Mouse (Mus musculus) ES-E14 (cell line): Measurements from ENCODE around the gene Atp6v0a1. TPM values are rescaled to one million over a fixed set of nuclear protein-coding genes. Genes with fewer than 3 reads are reported as not detected.

Experiments used
- DNase-seq: peaks from one replicate; pipeline ENCODE4 v3.0.0-alpha.2; 2013; ENCODE audit warnings: low read depth, low spot score
- H3K27ac ChIP-seq: 2 replicates; pipeline ENCODE4 v1.5.1; 2012; ENCODE audit warnings: low read depth, mild to moderate bottlenecking, low read length, moderate library complexity, mixed read lengths; ENCODE audit not compliant: poor library complexity, insufficient read depth, severe bottlenecking
- H3K36me3 ChIP-seq: 2 replicates; pipeline ENCODE4 v1.6.1; 2012; ENCODE audit warnings: mild to moderate bottlenecking, low read length, moderate library complexity, mixed read lengths; ENCODE audit not compliant: control insufficient read depth, poor library complexity, insufficient read depth, severe bottlenecking
- H3K4me1 ChIP-seq, 2 experiments: fragments of 150-350 bp in 1 of 2; sonication (generic) in 1 of 2; 2 replicates each; pipeline ENCODE4 v1.6.1; 2012; ENCODE audit warnings: low read length in 2 of 2, mild to moderate bottlenecking in 1 of 2, mixed read lengths in 1 of 2; ENCODE audit not compliant: control insufficient read depth in 2 of 2, insufficient read depth in 2 of 2, poor library complexity in 1 of 2
- H3K4me3 ChIP-seq, 2 experiments: fragments of 150-350 bp in 1 of 2; sonication (generic) in 1 of 2; 2 replicates each; pipeline ENCODE4 v1.5.1; 2012; ENCODE audit warnings: low read length in 2 of 2, low read depth in 1 of 2, mild to moderate bottlenecking in 1 of 2, mixed read lengths in 1 of 2; ENCODE audit not compliant: insufficient read depth in 1 of 2, poor library complexity in 1 of 2, severe bottlenecking in 1 of 2
- H3K9ac ChIP-seq: 2 replicates; pipeline ENCODE4 v1.6.1; 2012; ENCODE audit warnings: low read depth, mild to moderate bottlenecking, low read length, mixed read lengths; ENCODE audit not compliant: poor library complexity, insufficient read depth, severe bottlenecking
- H3K9me3 ChIP-seq: fragments of 150-350 bp; sonication (generic); 2 replicates; pipeline ENCODE4 v1.6.1; 2012; ENCODE audit warnings: low read depth, mild to moderate bottlenecking, low read length; ENCODE audit not compliant: control insufficient read depth, insufficient read depth
- CHD2 ChIP-seq: IDR thresholded peaks from 2 replicates; pipeline ENCODE4 v1.6.1; 2014; ENCODE audit warnings: mild to moderate bottlenecking, low read depth, low read length, inconsistent platforms
- HCFC1 ChIP-seq: IDR thresholded peaks from 2 replicates; pipeline ENCODE4 v1.6.1; 2012; ENCODE audit warnings: low read length, inconsistent platforms, borderline replicate concordance; ENCODE audit not compliant: insufficient read depth
- MAFK ChIP-seq: IDR thresholded peaks from 2 replicates; pipeline ENCODE4 v1.6.1; 2014; ENCODE audit warnings: mild to moderate bottlenecking, low read depth, low read length, inconsistent platforms; ENCODE audit not compliant: insufficient read depth
- ZC3H11A ChIP-seq: IDR thresholded peaks from 2 replicates; pipeline ENCODE4 v1.6.1; 2012; ENCODE audit warnings: low read depth, mild to moderate bottlenecking, inconsistent platforms, low read length, borderline replicate concordance
- ZNF384 ChIP-seq: IDR thresholded peaks from 2 replicates; pipeline ENCODE4 v1.6.1; 2012; ENCODE audit warnings: low read depth, low read length, inconsistent platforms
- in situ Hi-C, 2 experiments: fragments of 600-800 bp; cut with MboI; formaldehyde crosslinking; loops; one replicate each; pipeline ENCODE4 v1.15.1; 2025; ENCODE audit warnings: low sequenced_read_pairs in 2 of 2, inconsistent platforms in 1 of 2; ENCODE audit not compliant: unreplicated experiment in 2 of 2
- total RNA-seq: library from RNA; depleted of rRNA; stranded (reverse); fragments of 300-350 nt; gene quantifications from 2 replicates; pipeline ENCODE4 v1.2.3, GENCODE M21; 2012

The Atp6v0a1 gene
- total RNA-seq, 1 experiment, result 38.1 TPM

- H3K9ac ChIP-seq, result no peak overlapping the region
- no peaks in the 10 kb centered on the region for H3K36me3 ChIP-seq
- no peak overlapping the region for H3K4me3 ChIP-seq
- DNase-seq, result no peak
- in situ Hi-C loops, result loop anchor here (5.0 to 10.0 kb wide), 2 partner anchors 74 to 81 kb away; no protein-coding TSS in a partner anchor
- H3K27ac ChIP-seq, result no peak overlapping the region
- H3K4me1 ChIP-seq, result peaks cover 0 to 3% of the 10 kb centered on the region in 2 experiments; a peak in 1 of 4 replicates
- TF ChIP-seq ZNF384, result no peak
- no peak for TF ChIP-seq MAFK
- TF ChIP-seq HCFC1, result no peak
- no peak for TF ChIP-seq CHD2
- no peak for TF ChIP-seq ZC3H11A
- no peaks in the 10 kb centered on the region for H3K9me3 ChIP-seq
These were observed 25.5 kb upstream of the Atp6v0a1 start for GRCm38 (mm10) chr11:100983778-100984131.

GRCm38 (mm10) chr11:100985607-100986006 lies 23.6 kb upstream of the Atp6v0a1 start:
- Histone ChIP-seq H3K9me3 (no peaks in the 10 kb centered on the region), H3K36me3 (no peaks in the 10 kb centered on the region), H3K27ac (no peak overlapping the region), H3K9ac (no peak overlapping the region), H3K4me3 (no peak overlapping the region), H3K4me1 (peaks cover 2 to 3% of the 10 kb centered on the region in 2 experiments; a peak in 2 of 4 replicates)
- TF ChIP-seq HCFC1, result no peak
- peak; percentile 79 for TF ChIP-seq ZC3H11A
- DNase-seq, result no peak
- in situ Hi-C loops, result loop anchor here in 1 of 2 experiments (10.0 kb wide), 1 partner anchor 79 kb away; no protein-coding TSS in a partner anchor

GRCm38 (mm10) chr11:100988674-100989073 lies 20.6 kb upstream of the Atp6v0a1 start:
- no peak for DNase-seq

DNA sequence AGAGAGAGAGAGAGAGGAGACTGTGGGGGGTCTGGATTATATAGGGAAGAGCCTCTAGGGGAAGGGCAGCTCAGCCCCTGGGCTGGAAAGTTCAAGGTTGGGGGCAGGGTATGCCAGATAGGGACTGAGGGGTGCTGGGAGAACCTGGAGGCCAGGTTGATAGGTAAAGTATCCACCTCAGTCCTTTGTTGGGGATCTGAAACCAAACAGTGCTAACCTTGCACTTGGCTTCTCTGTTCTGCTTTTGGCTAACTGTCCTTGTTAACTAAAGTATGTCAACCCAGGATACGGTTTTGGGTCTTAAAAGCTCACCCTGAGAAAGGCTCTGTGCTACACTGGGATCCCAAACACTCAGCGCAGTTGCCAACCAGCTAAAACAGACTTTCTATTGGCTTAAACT lies 19.6 kb upstream of the Atp6v0a1 start:
- no peak for DNase-seq
- Histone ChIP-seq H3K27ac (no peak overlapping the region), H3K4me1 (peaks cover 0 to 2% of the 10 kb centered on the region in 2 experiments; a peak in 1 of 4 replicates), H3K4me3 (no peak overlapping the region), H3K9ac (no peak overlapping the region), H3K9me3 (no peaks in the 10 kb centered on the region), H3K36me3 (no peaks in the 10 kb centered on the region)
- no peak for TF ChIP-seq ZNF384
- TF ChIP-seq HCFC1, result no peak
- no peak for TF ChIP-seq CHD2
- TF ChIP-seq ZC3H11A, result no peak
- no peak for TF ChIP-seq MAFK
- in situ Hi-C loops, result loop anchor here in 1 of 2 experiments (10.0 kb wide), 1 partner anchor 75 kb away; no protein-coding TSS in a partner anchor

More at GRCm38 (mm10) chr11:100988674-100989073, 20.6 kb upstream of the Atp6v0a1 start:
- Histone ChIP-seq H3K9me3 (no peaks in the 10 kb centered on the region), H3K4me3 (no peak overlapping the region), H3K36me3 (no peaks in the 10 kb centered on the region), H3K4me1 (peaks cover 0 to 2% of the 10 kb centered on the region in 2 experiments; a peak in 1 of 4 replicates), H3K27ac (no peak overlapping the region), H3K9ac (no peak overlapping the region)
- TF ChIP-seq ZNF384 (no peak), CHD2 (no peak), MAFK (no peak), HCFC1 (no peak), ZC3H11A (no peak)
- in situ Hi-C loops, result loop anchor here in 1 of 2 experiments (10.0 kb wide), 1 partner anchor 76 kb away; no protein-coding TSS in a partner anchor

DNA sequence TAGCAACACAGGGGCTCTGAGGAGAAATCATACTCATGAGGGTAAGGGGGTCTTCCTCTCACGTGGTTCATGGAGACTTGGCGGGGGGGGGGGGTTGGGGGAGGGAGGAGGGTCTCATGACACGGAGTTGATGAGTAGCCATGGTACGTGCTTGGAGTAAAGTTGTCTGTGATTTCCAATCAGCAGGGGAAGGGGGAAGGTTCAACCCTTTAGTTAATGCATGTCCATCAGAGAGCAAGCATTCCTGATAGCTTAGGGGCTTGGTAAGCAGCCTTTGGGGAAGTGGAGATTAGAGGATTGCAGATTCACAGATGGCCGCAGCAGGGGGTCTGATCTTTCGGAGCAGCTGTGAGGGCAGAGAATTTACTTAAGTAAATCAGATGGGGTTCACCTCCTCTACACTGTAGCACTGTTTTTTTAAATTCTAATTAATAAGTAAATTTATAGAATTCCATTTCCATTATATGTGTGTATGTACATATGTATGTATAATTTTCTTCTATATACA lies 18.2 kb upstream of the Atp6v0a1 start:
- no peak overlapping the region for H3K27ac ChIP-seq
- H3K4me1 ChIP-seq, result peaks cover 0 to 2% of the 10 kb centered on the region in 2 experiments; a peak in 1 of 4 replicates
- no peaks in the 10 kb centered on the region for H3K9me3 ChIP-seq
- peak; percentile 57 for DNase-seq
- in situ Hi-C loops, result no loop called here
- H3K4me3 ChIP-seq, result no peak overlapping the region
- H3K36me3 ChIP-seq, result no peaks in the 10 kb centered on the region
- H3K9ac ChIP-seq, result no peak overlapping the region
- TF ChIP-seq ZC3H11A (no peak), MAFK (no peak), HCFC1 (no peak), CHD2 (no peak), ZNF384 (no peak)
